Mouse (Mus musculus) midbrain, embryonic 11.5 days (tissue): ENCODE data around the gene Gm10670. TPM values are rescaled to one million over a fixed set of nuclear protein-coding genes. Genes with fewer than 3 reads are reported as not detected.
"Not testable (repeated sequence)": the region's sequence is repeated elsewhere in the genome, so short reads cannot be mapped to it uniquely, and the experiment has no call there.

Source experiments
- ATAC-seq: fragments of 200-750 bp; cut with Nextera tagmentation; 2 replicates; pipeline ENCODE4 v1.8.0; 2017; ENCODE audit warnings: moderate TSS enrichment, moderate library complexity; ENCODE audit not compliant: low FRiP score
- DNase-seq: peaks from one replicate; pipeline ENCODE4 v3.0.0; 2015; ENCODE audit warnings: low spot score; ENCODE audit errors: missing footprints
- H3K27ac ChIP-seq: fragments of 300-500 bp; sonication (generic); 2 replicates; pipeline ENCODE4 v1.5.1; 2014; ENCODE audit warnings: low read depth, low read length
- H3K27me3 ChIP-seq: fragments of 300-500 bp; sonication (generic); 2 replicates; pipeline ENCODE4 v1.6.1; 2014; ENCODE audit warnings: mild to moderate bottlenecking, low read length, moderate library complexity, mixed read lengths; ENCODE audit not compliant: control insufficient read depth, insufficient read depth
- H3K36me3 ChIP-seq: fragments of 300-500 bp; sonication (generic); 2 replicates; pipeline ENCODE4 v1.6.1; 2014; ENCODE audit warnings: mild to moderate bottlenecking, low read length, moderate library complexity, mixed read lengths; ENCODE audit not compliant: control insufficient read depth, insufficient read depth
- H3K4me1 ChIP-seq: fragments of 300-500 bp; sonication (generic); 2 replicates; pipeline ENCODE4 v1.6.1; 2014; ENCODE audit warnings: low read length; ENCODE audit not compliant: control insufficient read depth, insufficient read depth
- H3K4me2 ChIP-seq: fragments of 300-500 bp; sonication (generic); 2 replicates; pipeline ENCODE4 v1.6.1; 2014; ENCODE audit warnings: mild to moderate bottlenecking, moderate library complexity
- H3K4me3 ChIP-seq: fragments of 300-500 bp; sonication (generic); 2 replicates; pipeline ENCODE4 v1.5.1; 2014; ENCODE audit warnings: low read depth, low read length
- H3K9ac ChIP-seq: fragments of 300-500 bp; sonication (generic); 2 replicates; pipeline ENCODE4 v1.6.1; 2014; ENCODE audit warnings: low read length
- H3K9me3 ChIP-seq: fragments of 300-500 bp; sonication (generic); 2 replicates; pipeline ENCODE4 v1.6.1; 2016; ENCODE audit warnings: low read length; ENCODE audit not compliant: control insufficient read depth
- WGBS: fragments of 180-500 bp; shearing (Covaris S2); extraction: QIAGEN DNeasy Blood & Tissue Kit; methylation state at CpG from one replicate; pipeline ENCODE4 v1.1.7; 2014; 5-methylcytosine and 5-hydroxymethylcytosine counted together
- polyA plus RNA-seq: library from polyadenylated mRNA; unstranded; fragments of >200 nt; fragmentation: Nextera tagmentation; extraction: Ambion mirVana; gene quantifications from 2 replicates; pipeline ENCODE4 v1.2.1, GENCODE M21; 2014

Gm10670 gene
- not detected in 2 replicates for polyA plus RNA-seq

DNA sequence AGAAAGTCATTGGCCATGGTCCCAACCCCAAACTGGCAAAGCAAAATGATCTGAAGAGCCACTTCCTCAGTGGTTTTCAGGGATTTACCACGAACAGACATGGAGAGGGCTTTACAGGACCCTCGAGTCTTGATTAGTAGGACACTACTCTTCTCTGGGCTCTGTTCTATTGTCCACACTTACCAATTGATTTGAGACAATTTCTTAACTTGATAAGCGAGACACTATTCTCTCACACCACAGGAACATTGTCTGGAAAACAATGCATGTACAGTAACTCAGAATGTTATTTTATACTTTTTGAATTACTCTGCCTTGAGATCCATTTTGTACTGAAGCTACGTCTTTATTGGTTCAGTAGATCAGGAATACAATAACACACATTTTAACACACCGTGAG, at the start of gene Gm10670:
Gene Gm10670 (minus strand): TSS at position 101 of the 400 bp plus-strand sequence.
- not testable (repeated sequence) for H3K4me3 ChIP-seq, H3K27ac ChIP-seq, ATAC-seq, H3K4me2 ChIP-seq, H3K36me3 ChIP-seq, H3K4me1 ChIP-seq, H3K27me3 ChIP-seq, H3K9me3 ChIP-seq, DNase-seq, H3K9ac ChIP-seq
- WGBS = no CpG with 5 or more reads among the region's 5 CpGs

DNA sequence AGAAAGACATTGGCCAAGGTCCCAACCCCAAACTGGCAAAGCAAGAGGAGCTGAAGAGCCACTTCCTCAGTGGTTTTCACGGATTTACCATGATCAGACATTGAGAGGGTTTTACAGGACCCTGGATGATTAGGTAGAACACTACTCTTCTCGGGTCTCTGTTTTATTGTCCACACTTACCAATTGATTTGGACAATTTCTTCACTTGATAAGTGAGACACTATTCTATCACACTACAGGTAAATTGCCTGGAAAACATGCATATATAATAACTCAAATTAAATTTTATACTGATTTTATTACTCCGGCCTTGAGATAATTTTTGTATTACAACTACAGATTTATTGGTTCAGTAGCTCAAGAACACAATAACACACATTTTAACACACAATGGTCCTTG, 35.7 kb upstream of the Gm10670 start, which contains the start of gene Vmn1r103:
Gene Vmn1r103 (minus strand): TSS at position 101 of the 400 bp plus-strand sequence.
- ATAC-seq, H3K4me2 ChIP-seq, H3K9ac ChIP-seq, H3K27ac ChIP-seq, H3K9me3 ChIP-seq, H3K4me1 ChIP-seq, H3K36me3 ChIP-seq, H3K4me3 ChIP-seq, H3K27me3 ChIP-seq, DNase-seq: not testable (repeated sequence)
- WGBS = no CpG with 5 or more reads among the region's 3 CpGs

GRCm38 (mm10) chr7:20442493-20442892, 32.2 kb downstream of the Gm10670 start, which contains the start of gene Vmn1r101:
Gene Vmn1r101, minus strand, starts transcription at chr7:20442593.
- not testable (repeated sequence) for H3K36me3 ChIP-seq, ATAC-seq, H3K9me3 ChIP-seq, H3K27ac ChIP-seq, H3K4me3 ChIP-seq, H3K4me1 ChIP-seq, H3K4me2 ChIP-seq, H3K9ac ChIP-seq, DNase-seq, H3K27me3 ChIP-seq
- WGBS = no CpG with 5 or more reads among the region's 2 CpGs

Other genes starting within 250 kb of the Gm10670 start
- not detected in 2 replicates for gene Gm4498, start 241.1 kb downstream of the Gm10670 start, polyA plus RNA-seq
- gene Gm5890, start 212.1 kb downstream of the Gm10670 start, polyA plus RNA-seq = not detected in 2 replicates
- not detected in 2 replicates for gene Gm4133, start 140.9 kb downstream of the Gm10670 start, polyA plus RNA-seq
- gene Gm5728, start 99.5 kb downstream of the Gm10670 start, polyA plus RNA-seq = not detected in 2 replicates
- not detected in 2 replicates for gene Vmn1r100, start 57.0 kb downstream of the Gm10670 start, polyA plus RNA-seq
- gene Vmn1r101, start 32.3 kb downstream of the Gm10670 start, polyA plus RNA-seq = not detected in 2 replicates
- not detected in 2 replicates for gene Vmn1r103, start 35.6 kb upstream of the Gm10670 start, polyA plus RNA-seq
- not detected in 2 replicates for gene Vmn1r104, start 58.9 kb upstream of the Gm10670 start, polyA plus RNA-seq
- not detected in 2 replicates for gene Gm5726, start 70.8 kb upstream of the Gm10670 start, polyA plus RNA-seq
- gene Gm4141, start 101.3 kb upstream of the Gm10670 start, polyA plus RNA-seq = not detected in 2 replicates
- not detected in 2 replicates for gene Gm4513, start 124.1 kb upstream of the Gm10670 start, polyA plus RNA-seq
- not detected in 2 replicates for gene Vmn1r107, start 194.0 kb upstream of the Gm10670 start, polyA plus RNA-seq
- gene Vmn1r111, start 228.3 kb upstream of the Gm10670 start, polyA plus RNA-seq = not detected in 2 replicates